22 mouse cellular contexts compared by ENCODE assay signal in genomic region chr1:84882066-84882532, GRCm38 (mm10). TPM values are rescaled to one million over a fixed set of nuclear protein-coding genes. Genes with fewer than 3 reads are reported as not detected.
A peak's percentile ranks its signal among the peaks of the same experiment; 100 is the strongest.
DNase-seq lines count a peak whose midpoint lies in the region; TF ChIP-seq lines count a peak whose summit lies in the region.
"Had no signal": no experiment of that assay in that cellular context is flagged by ENCODE, and none has a peak within 500 bp of the region (broad histone marks: within the 10 kb centered on the region; RNA-seq: fewer than 3 reads in every experiment).

No protein-coding gene starts in this region.

- peak; percentile 55 for DNase-seq in kidney, adult 9 months
- no peak for DNase-seq in kidney, adult 8-10 months
- no peak for DNase-seq in ES-E14 (ENCODE audit: low read depth, low spot score)
- peak; percentile 16 for DNase-seq in forelimb bud, embryonic 11.5 days (ENCODE audit: low read depth, low spot score)
- DNase-seq in neural tube, embryonic 10.5 days (ENCODE audit: extremely low spot score, low spot score) = no peak
- no peak for DNase-seq in adrenal gland, adult 18-20 months (ENCODE audit: low spot score in 2 of 2)
- DNase-seq in cerebellum, adult 2 months = no peak
- DNase-seq: cerebellum, adult 9-11 months; heart, postnatal 4 days; lung, postnatal 4 days; retina, postnatal 1 day; spleen, adult 18-20 months; thymus, postnatal 14 days had no signal

- peak overlapping the region; percentile 92 for H3K27ac ChIP-seq in ES-Bruce4 (ENCODE audit: insufficient read depth, low read length)
- peak overlapping the region; percentile 82 for H3K27ac ChIP-seq in ES-E14 (ENCODE audit: insufficient read depth, low read depth, low read length, poor library complexity, severe bottlenecking)
- H3K27ac ChIP-seq in cerebellum, adult 2 months (ENCODE audit: insufficient read depth, low read length) = no peak overlapping the region
- H3K27ac ChIP-seq: embryonic facial prominence, embryonic 13.5 days; forebrain, embryonic 13.5 days; heart, embryonic 15.5 days; neural tube, embryonic 12.5 days had no signal

- H3K4me3 ChIP-seq in ES-Bruce4 (ENCODE audit: low read depth, low read length) (no peak overlapping the region), ES-E14 (ENCODE audit: insufficient read depth in 1 of 2, low read depth in 1 of 2, low read length in 2 of 2, poor library complexity in 1 of 2, severe bottlenecking in 1 of 2) (no peak overlapping the region)
- H3K4me3 ChIP-seq in cerebellum, adult 2 months (replicated peaks; ENCODE audit: insufficient read depth, low read depth, low read length) = no peak overlapping the region
- H3K4me3 ChIP-seq: embryonic facial prominence, embryonic 13.5 days; forebrain, embryonic 13.5 days; heart, embryonic 15.5 days; neural tube, embryonic 12.5 days had no signal

- no peaks in the 10 kb centered on the region for H3K27me3 ChIP-seq in ES-Bruce4 (ENCODE audit: control insufficient read depth, insufficient read depth, low read length, poor library complexity, severe bottlenecking)
- no peaks in the 10 kb centered on the region for H3K27me3 ChIP-seq in cerebellum, adult 2 months (ENCODE audit: control insufficient read depth, insufficient read depth, low read length)
- H3K27me3 ChIP-seq: embryonic facial prominence, embryonic 13.5 days; forebrain, embryonic 13.5 days; heart, embryonic 15.5 days; neural tube, embryonic 12.5 days had no signal

- H3K9ac ChIP-seq in ES-Bruce4 (ENCODE audit: low read depth, poor library complexity, severe bottlenecking) = peak overlapping the region; percentile 31; the same call in 1 of the 2 replicates
- no peak overlapping the region for H3K9ac ChIP-seq in ES-E14 (ENCODE audit: insufficient read depth, low read depth, low read length, poor library complexity, severe bottlenecking)
- H3K9ac ChIP-seq: embryonic facial prominence, embryonic 13.5 days; forebrain, embryonic 13.5 days; heart, embryonic 15.5 days; neural tube, embryonic 12.5 days had no signal

- in situ Hi-C loops in ES-E14 (cut with MboI; ENCODE audit: low sequenced_read_pairs in 2 of 2, unreplicated experiment in 2 of 2) = no loop called here

- no peak for TF ChIP-seq CTCF in ES-Bruce4 (IDR thresholded peaks at IDR 0.05; ENCODE audit: low read depth, low read length)
- no peak for TF ChIP-seq CTCF in cerebellum, adult 2 months (IDR thresholded peaks at IDR 0.05; ENCODE audit: borderline replicate concordance, insufficient read depth, low read depth, low read length)

- no peak for TF ChIP-seq POLR2A in ES-Bruce4 (IDR thresholded peaks at IDR 0.05; ENCODE audit: insufficient read depth, low read length)
- no peak for TF ChIP-seq POLR2A in cerebellum, adult 2 months (IDR thresholded peaks at IDR 0.05; ENCODE audit: borderline replicate concordance, insufficient read depth, low read length)

- H3K9me3 ChIP-seq in ES-Bruce4 (replicated peaks; ENCODE audit: control insufficient read depth, insufficient read depth, low read length, poor library complexity, severe bottlenecking) (no peaks in the 10 kb centered on the region), ES-E14 (ENCODE audit: control insufficient read depth, insufficient read depth, low read depth, low read length) (no peaks in the 10 kb centered on the region)
- H3K9me3 ChIP-seq: embryonic facial prominence, embryonic 13.5 days; forebrain, embryonic 13.5 days; heart, embryonic 15.5 days had no signal

- H3K4me1 ChIP-seq in ES-Bruce4 (ENCODE audit: control insufficient read depth, insufficient read depth, low read length) = peaks cover 4% of the 10 kb centered on the region
- H3K4me1 ChIP-seq in ES-E14 (ENCODE audit: control insufficient read depth in 2 of 2, insufficient read depth in 2 of 2, low read length in 2 of 2, poor library complexity in 1 of 2) = peaks cover 2 to 8% of the 10 kb centered on the region in 2 experiments
- no peaks in the 10 kb centered on the region for H3K4me1 ChIP-seq in cerebellum, adult 2 months (ENCODE audit: control insufficient read depth, insufficient read depth, low read length)
- H3K4me1 ChIP-seq: embryonic facial prominence, embryonic 13.5 days; forebrain, embryonic 13.5 days; heart, embryonic 15.5 days; neural tube, embryonic 12.5 days had no signal

- WGBS in cerebellum, adult 2 months = 25% methylated on average over 2 of the region's 2 CpGs

- TF ChIP-seq EP300 in ES-Bruce4 (IDR thresholded peaks at IDR 0.05; ENCODE audit: insufficient read depth, low read depth, low read length) = peak; percentile 30; the same call in 1 of the 2 replicates

- H3K36me3 ChIP-seq in ES-Bruce4 (ENCODE audit: control insufficient read depth, insufficient read depth, low read length, poor library complexity, severe bottlenecking) = no peaks in the 10 kb centered on the region
- H3K36me3 ChIP-seq in ES-E14 (ENCODE audit: control insufficient read depth, insufficient read depth, low read length, poor library complexity, severe bottlenecking) = no peaks in the 10 kb centered on the region
- H3K36me3 ChIP-seq: embryonic facial prominence, embryonic 13.5 days; heart, embryonic 15.5 days; neural tube, embryonic 12.5 days had no signal

TF ChIP-seq in ES-E14, 5 proteins besides CTCF, POLR2A, EP300 and RAD21:
- TF ChIP-seq CHD2 (IDR thresholded peaks at IDR 0.05; ENCODE audit: low read depth, low read length) (no peak), MAFK (IDR thresholded peaks at IDR 0.05; ENCODE audit: insufficient read depth, low read depth, low read length) (no peak), ZC3H11A (IDR thresholded peaks at IDR 0.05; ENCODE audit: borderline replicate concordance, low read depth, low read length) (no peak), ZNF384 (IDR thresholded peaks at IDR 0.05; ENCODE audit: low read depth, low read length) (no peak), HCFC1 (IDR thresholded peaks at IDR 0.05; ENCODE audit: borderline replicate concordance, insufficient read depth, low read length) (no peak)

RNA-seq across cellular contexts. Expression of gene Trip12, which starts 41.8 kb away (rescaled TPM):
- 665 and 675 TPM in 2 replicates for polyA plus RNA-seq in ES-Bruce4 (2011; ENCODE audit: insufficient read depth, insufficient read length, low read depth, missing spikeins)
- 368 and 425 TPM in 2 replicates for total RNA-seq in ES-E14 (2012; rRNA removed)
- total RNA-seq in adrenal gland, adult 18-20 months (2021) = 100 to 1,000 TPM; 197 to 229 TPM
- 74.5 and 75.2 TPM in 2 replicates for polyA plus RNA-seq in cerebellum, adult 2 months (2012; rRNA removed)

RNA-seq across cellular contexts. Expression of gene Fbxo36, which starts 42.5 kb away (rescaled TPM):
- polyA plus RNA-seq in ES-Bruce4 (2011; ENCODE audit: insufficient read depth, insufficient read length, low read depth, missing spikeins) = 11.1 and 13.5 TPM in 2 replicates
- 3.1 and 4.3 TPM in 2 replicates for total RNA-seq in ES-E14 (2012; rRNA removed)
- 10 to 100 TPM; 11.2 to 19.9 TPM for total RNA-seq in adrenal gland, adult 18-20 months (2021)
- polyA plus RNA-seq in cerebellum, adult 2 months (2012; rRNA removed) = 8.5 and 9.7 TPM in 2 replicates
- total RNA-seq: monocyte, adult 5-6 weeks had no signal

RNA-seq across cellular contexts. Expression of gene Slc16a14, which starts 52.8 kb away (rescaled TPM):
- 0.54 TPM in 1 of 2 replicates, not detected in the other for polyA plus RNA-seq in ES-Bruce4 (2011; ENCODE audit: insufficient read depth, insufficient read length, low read depth, missing spikeins)
- 0.79 and 0.85 TPM in 2 replicates for total RNA-seq in ES-E14 (2012; rRNA removed)
- 1 to 10 TPM; 1.7 to 4.1 TPM for total RNA-seq in adrenal gland, adult 18-20 months (2021)
- polyA plus RNA-seq in cerebellum, adult 2 months (2012; rRNA removed) = 4.9 and 5.0 TPM in 2 replicates
- total RNA-seq: liver, adult 2 months had no signal
- polyA plus RNA-seq: activated CD4-positive, CD25-positive, alpha-beta regulatory T cell, adult 4 months; inflammation-experienced regulatory T-cells, adult 6 months; liver, adult 2 months had no signal

Comparison
In these comparisons a context has a peak if more than half of its experiments do, and no peak if none do; other contexts are left out.
1. DNase-seq: peak in kidney, adult 9 months (single experiment) and forelimb bud, embryonic 11.5 days (single experiment); none in kidney, adult 8-10 months (0 of 2), ES-E14 (single experiment), neural tube, embryonic 10.5 days (single experiment), adrenal gland, adult 18-20 months (0 of 2) and cerebellum, adult 2 months (0 of 2).